Mouse (Mus musculus): ENCODE data around the gene Apoe.

The Apoe gene

DNA sequence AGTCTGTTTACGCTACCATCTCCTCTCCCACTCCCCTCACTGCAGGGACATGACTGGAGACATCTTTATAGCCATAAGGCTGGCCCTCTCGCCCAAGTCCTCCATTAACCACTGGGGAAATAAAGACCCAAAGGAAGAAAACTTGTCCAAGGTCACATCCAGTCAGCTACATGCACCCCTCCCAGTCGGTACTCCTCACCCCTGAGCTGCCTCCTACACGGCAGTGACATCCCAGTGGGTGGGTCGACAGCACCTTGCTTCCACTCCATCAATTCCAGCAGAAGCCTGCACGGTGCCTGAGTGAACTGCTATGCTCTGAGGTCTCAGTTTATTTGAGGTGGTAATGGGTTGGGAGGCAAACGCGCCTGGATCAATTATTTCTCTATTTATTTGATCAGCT lies 35.0 kb downstream of the Apoe start:
- DNase-seq = no peak

DNA sequence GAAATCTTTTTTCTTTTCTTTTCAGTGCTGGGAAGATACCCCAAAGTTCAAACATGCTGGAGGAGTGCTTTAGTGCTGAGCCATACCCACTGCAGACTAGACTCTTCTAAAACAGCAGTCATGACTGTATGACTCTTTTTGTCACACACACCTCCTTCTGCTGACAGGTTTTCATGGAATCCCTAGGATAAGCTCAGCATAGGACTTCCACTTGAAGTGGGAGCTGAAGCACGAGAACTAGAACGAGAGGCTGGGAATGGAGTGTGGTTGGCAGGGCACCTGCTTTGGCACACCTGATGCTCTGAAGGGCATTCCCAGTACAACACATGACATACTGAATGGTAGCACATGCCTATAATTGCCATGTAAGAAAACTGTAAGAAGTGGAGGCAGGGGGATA lies 46.4 kb downstream of the Apoe start:
- DNase-seq = no peak

DNA sequence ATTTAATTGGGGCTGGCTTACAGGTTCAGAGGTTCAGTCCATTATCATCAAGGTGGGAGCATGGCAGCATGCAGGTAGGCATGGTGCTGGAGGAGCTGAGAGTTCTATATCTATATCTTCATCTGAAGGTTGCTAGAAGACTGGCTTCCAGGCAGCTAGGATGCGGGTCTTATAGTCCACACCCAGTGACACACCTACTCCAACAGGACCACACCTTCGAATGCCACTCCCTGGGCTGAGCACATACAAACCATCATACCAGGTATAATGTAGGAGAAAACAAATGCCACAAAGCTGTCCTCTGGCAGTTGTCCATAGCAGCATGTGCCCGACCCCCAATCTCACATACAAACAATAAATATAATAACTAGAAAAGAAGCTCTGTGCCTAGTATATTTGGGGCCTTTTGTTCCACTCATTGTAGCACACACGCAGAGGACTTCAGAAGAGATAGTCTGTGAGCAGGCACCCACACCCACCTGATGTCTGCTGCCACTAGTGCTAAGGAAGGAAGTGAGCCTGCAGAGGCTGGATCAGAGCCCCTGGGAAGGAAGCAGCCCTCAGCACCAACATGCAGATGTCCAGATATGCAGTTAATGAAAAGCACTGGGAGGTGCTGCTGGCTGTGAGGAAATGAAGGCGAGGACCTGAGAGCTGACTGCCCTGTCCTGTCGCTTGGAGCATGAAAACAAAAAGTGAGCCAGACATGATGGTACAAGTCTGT lies 47.8 kb downstream of the Apoe start:
- peak; percentile 20 for DNase-seq

All from lung, postnatal 14 days (tissue).